Mouse (Mus musculus) olfactory bulb, adult 2 months (tissue): ENCODE measurements around the gene Chmp2a.

ENCODE experiments used
- CTCF ChIP-seq: fragments of 200-500 bp; IDR thresholded peaks from 2 replicates; pipeline ENCODE4 v1.5.1; 2012; ENCODE audit warnings: low read depth, mild to moderate bottlenecking, low read length, moderate library complexity; ENCODE audit not compliant: insufficient read depth
- POLR2A ChIP-seq: fragments of 200-500 bp; IDR thresholded peaks from 2 replicates; pipeline ENCODE4 v1.6.1; 2012; ENCODE audit warnings: mild to moderate bottlenecking, low read depth, low read length, moderate library complexity; ENCODE audit not compliant: insufficient read depth

GRCm38 (mm10) chr7:13028986-13029385 lies 5.6 kb downstream of the Chmp2a start:
- no peak for TF ChIP-seq POLR2A
- no peak for TF ChIP-seq CTCF
